Mouse (Mus musculus) ES-Bruce4 (cell line): ENCODE data around the gene Bcr. TPM values are rescaled to one million over a fixed set of nuclear protein-coding genes. Genes with fewer than 3 reads are reported as not detected.

ENCODE experiments used
- H3K27ac ChIP-seq: 2 replicates; pipeline ENCODE4 v1.5.1; 2012; ENCODE audit warnings: low read length, inconsistent platforms; ENCODE audit not compliant: insufficient read depth
- H3K27me3 ChIP-seq: 2 replicates; pipeline ENCODE4 v1.6.1; 2012; ENCODE audit warnings: mild to moderate bottlenecking, low read length, inconsistent platforms; ENCODE audit not compliant: control insufficient read depth, poor library complexity, insufficient read depth, severe bottlenecking
- H3K36me3 ChIP-seq: 2 replicates; pipeline ENCODE4 v1.6.1; 2012; ENCODE audit warnings: inconsistent platforms, mild to moderate bottlenecking, low read length, moderate library complexity; ENCODE audit not compliant: control insufficient read depth, poor library complexity, insufficient read depth, severe bottlenecking
- H3K4me1 ChIP-seq: one replicate; pipeline ENCODE4 v1.8.1; 2011; ENCODE audit warnings: low read length; ENCODE audit not compliant: control insufficient read depth, insufficient read depth
- H3K4me3 ChIP-seq: 2 replicates; pipeline ENCODE4 v1.5.1; 2011; ENCODE audit warnings: low read depth, mild to moderate bottlenecking, low read length
- H3K9ac ChIP-seq: 2 replicates; pipeline ENCODE4 v1.6.1; 2012; ENCODE audit warnings: low read depth, mild to moderate bottlenecking, inconsistent platforms; ENCODE audit not compliant: poor library complexity, severe bottlenecking
- H3K9me3 ChIP-seq: replicated peaks from 2 replicates; pipeline ENCODE4 v1.6.1; 2012; ENCODE audit warnings: mild to moderate bottlenecking, low read length, inconsistent platforms; ENCODE audit not compliant: control insufficient read depth, poor library complexity, insufficient read depth, severe bottlenecking
- CTCF ChIP-seq: IDR thresholded peaks from one replicate; pipeline ENCODE4 v1.8.1; 2011; ENCODE audit warnings: low read depth, low read length
- EP300 ChIP-seq: IDR thresholded peaks from 2 replicates; pipeline ENCODE4 v1.6.1; 2011; ENCODE audit warnings: low read depth, low read length; ENCODE audit not compliant: insufficient read depth
- POLR2A ChIP-seq: IDR thresholded peaks from one replicate; pipeline ENCODE4 v1.8.1; 2011; ENCODE audit warnings: low read length; ENCODE audit not compliant: insufficient read depth
- polyA plus RNA-seq: library from polyadenylated mRNA; stranded (reverse); fragments of >200 nt; gene quantifications from 2 replicates; pipeline ENCODE4 v1.2.4, GENCODE M21; 2011; ENCODE audit warnings: low read depth; ENCODE audit not compliant: missing spikeins, insufficient read depth, insufficient read length

The Bcr gene
- polyA plus RNA-seq, 1 experiment: 22.9 TPM

DNA sequence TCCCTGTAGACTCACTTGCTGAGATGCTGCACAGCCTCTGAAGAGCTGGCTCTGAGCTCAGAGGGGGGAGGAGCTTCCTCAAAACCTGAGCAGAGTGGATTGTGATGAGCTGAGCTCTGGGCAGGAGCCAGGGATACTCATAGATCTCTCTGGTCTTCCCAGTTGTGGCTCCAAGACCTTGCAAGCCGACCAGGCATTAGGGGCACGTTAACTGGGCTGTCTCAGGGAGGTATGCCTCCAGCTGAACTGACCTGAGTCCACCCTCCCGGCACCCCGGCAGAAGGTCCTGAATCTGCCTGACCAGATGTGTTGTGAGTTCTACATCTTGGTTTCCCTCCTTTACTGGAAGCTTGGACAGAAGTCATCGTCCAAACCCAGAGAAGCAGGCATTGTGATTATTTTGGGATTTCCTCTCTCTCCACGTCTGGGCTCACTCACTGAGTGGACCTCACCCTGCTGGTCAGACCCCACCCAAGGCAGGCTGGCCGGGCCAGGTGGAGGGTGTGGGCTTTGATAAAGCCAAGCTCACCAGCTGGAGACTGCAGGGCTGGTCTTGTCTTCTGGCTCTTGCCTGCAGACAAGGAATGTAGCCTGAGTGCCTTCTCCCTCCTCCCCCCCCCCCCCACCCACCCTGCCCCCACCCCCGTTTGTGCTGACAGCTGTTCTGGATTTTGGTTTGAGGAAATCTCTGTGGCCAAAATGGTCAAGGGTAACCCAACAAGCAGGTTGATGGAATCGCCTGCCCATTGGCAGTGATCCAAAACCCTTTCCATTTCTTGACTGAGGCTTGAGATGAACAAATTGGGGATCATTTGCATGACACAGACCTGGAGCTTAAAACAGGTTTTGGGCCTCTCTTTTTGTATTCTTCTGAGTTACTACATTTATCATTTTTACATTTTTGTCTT, 44.1 kb downstream of the Bcr start:
- Histone ChIP-seq H3K27ac (no peak overlapping the region), H3K9me3 (no peaks in the 10 kb centered on the region), H3K27me3 (no peaks in the 10 kb centered on the region), H3K9ac (no peak overlapping the region), H3K4me3 (no peak overlapping the region), H3K36me3 (no peaks in the 10 kb centered on the region), H3K4me1 (peaks cover 13% of the 10 kb centered on the region)
- no peak for TF ChIP-seq EP300
- TF ChIP-seq CTCF: no peak
- TF ChIP-seq POLR2A: no peak

DNA sequence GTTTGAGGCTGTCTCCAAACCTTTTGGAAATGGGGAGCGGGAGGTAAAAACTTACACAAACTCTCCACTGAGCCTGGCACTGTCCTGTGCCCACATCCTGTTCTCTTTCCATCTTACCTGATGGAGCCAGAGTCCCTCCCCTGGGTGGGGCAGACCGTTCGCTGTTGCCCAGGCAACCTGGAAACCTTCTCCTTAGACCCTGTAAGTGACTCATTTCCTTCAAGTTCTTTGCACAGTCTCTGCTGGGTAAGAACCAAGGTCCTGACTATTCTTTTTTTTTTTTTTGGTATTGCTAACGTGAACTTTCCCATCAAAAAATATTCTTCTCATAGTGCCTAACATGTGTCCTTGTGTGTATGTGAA, 44.7 kb downstream of the Bcr start:
- H3K9ac ChIP-seq: no peak overlapping the region
- H3K4me3 ChIP-seq: no peak overlapping the region
- TF ChIP-seq EP300 (no peak), POLR2A (no peak), CTCF (no peak)
- H3K9me3 ChIP-seq: no peaks in the 10 kb centered on the region
- no peak overlapping the region for H3K27ac ChIP-seq
- no peaks in the 10 kb centered on the region for H3K27me3 ChIP-seq
- peaks cover 13% of the 10 kb centered on the region for H3K4me1 ChIP-seq
- no peaks in the 10 kb centered on the region for H3K36me3 ChIP-seq

DNA sequence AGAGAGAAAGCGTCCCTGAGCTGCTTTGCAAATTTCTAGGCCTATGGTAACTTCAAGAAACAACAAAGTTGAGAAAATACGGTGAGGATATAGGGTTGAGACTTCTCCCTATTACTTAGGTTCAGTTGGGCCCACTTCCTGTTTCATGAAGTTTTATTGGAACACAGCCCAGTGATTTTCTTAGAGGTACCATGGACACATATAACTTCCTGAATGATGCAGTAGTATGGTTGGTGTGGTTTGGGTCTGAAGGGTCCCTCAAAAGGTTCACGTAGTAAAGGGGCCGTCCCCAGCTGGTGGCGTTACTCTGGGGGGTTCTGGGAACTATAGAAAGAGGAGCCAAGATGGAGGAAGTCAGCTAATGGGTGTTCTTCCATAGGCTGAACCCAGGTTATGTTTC, 45.3 kb downstream of the Bcr start:
- Histone ChIP-seq H3K4me1 (peaks cover 13% of the 10 kb centered on the region), H3K27ac (no peak overlapping the region), H3K9ac (no peak overlapping the region), H3K4me3 (no peak overlapping the region), H3K27me3 (no peaks in the 10 kb centered on the region), H3K9me3 (no peaks in the 10 kb centered on the region), H3K36me3 (no peaks in the 10 kb centered on the region)
- TF ChIP-seq CTCF (no peak), POLR2A (no peak), EP300 (no peak)

DNA sequence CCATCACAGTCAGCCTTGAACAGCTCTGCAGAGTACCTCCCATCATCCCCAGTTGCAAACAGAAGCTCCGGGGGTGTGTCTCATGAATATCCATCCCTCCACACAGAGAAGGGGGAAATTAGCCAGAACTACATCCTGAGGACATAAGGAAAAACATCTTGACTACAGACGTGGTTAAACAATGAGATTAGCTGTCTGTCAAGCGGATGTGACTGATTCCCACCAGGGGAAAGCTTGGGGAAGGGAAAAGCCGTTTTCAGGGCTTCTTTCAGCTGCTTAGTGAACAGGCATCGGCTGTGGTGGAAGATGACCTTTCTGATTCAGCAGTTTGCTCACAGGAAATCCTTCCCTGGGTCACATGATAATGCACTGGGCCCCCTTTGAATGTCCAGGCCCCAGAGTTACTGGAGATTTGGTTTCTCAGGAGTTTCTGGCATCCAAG, 46.6 kb downstream of the Bcr start:
- H3K9ac ChIP-seq: no peak overlapping the region
- no peak overlapping the region for H3K27ac ChIP-seq
- H3K27me3 ChIP-seq: no peaks in the 10 kb centered on the region
- no peaks in the 10 kb centered on the region for H3K36me3 ChIP-seq
- no peaks in the 10 kb centered on the region for H3K9me3 ChIP-seq
- H3K4me1 ChIP-seq: peaks cover 13% of the 10 kb centered on the region
- TF ChIP-seq POLR2A (no peak), CTCF (no peak), EP300 (no peak)
- no peak overlapping the region for H3K4me3 ChIP-seq

DNA sequence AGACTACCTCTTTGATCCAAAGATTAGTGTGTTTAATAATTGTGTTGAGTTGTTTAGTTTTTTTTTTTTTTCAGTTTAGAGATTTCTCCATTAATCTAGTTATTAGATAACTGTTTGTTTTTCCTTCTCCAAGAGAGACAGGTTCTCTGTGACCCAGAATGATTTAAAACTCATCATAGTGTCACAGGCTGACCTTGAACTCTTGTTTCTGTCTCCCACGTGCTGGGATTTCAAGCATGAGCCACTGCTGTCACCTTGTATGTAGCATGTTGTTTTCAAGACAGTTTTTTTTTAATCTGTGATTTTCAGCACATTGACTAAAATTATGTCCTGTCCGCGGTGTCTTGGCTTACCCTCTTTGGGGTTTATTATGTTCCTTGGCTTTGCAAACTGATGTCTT, 47.7 kb downstream of the Bcr start:
- Histone ChIP-seq H3K4me1 (peaks cover 13% of the 10 kb centered on the region), H3K27ac (no peak overlapping the region), H3K4me3 (no peak overlapping the region), H3K9me3 (no peaks in the 10 kb centered on the region), H3K36me3 (no peaks in the 10 kb centered on the region), H3K9ac (no peak overlapping the region), H3K27me3 (no peaks in the 10 kb centered on the region)
- TF ChIP-seq EP300: no peak
- no peak for TF ChIP-seq CTCF
- no peak for TF ChIP-seq POLR2A

DNA sequence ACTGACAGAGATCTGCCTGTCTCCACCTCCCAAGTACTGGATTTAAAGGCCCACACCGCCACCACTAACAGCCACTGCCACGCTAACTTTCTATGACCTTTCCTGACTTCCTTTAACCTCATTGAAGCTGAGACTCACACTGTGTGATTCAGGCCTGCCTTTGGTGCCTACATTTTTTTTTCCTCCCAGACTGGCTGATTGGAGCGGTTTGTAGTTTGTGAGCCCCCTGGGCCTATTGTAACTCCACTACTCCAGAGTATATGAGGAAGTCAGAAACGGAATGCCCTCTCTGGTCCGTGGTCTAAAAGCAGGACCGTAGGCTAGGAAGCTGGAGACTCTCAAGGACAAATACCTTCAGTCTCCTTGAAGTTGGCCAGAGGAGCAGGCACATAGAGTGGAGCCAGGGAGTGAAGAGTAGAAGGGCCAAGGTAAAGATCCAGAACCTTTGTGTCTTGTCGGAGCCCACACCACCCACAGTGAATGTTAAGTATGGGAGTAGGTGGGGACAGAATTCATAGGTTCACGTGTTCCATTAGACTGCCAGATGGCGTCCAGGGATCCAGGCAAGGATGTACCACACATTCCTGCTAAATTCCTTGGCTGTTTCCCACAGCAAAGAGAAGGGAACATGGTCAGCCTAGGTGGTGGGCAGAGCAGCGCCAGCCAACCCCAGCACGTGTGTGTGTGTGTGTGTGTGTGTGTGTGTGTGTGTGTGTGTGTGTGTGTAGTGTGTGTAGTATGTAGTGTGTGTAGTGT, 51.2 kb downstream of the Bcr start:
- H3K27me3 ChIP-seq: no peaks in the 10 kb centered on the region
- peaks cover 5% of the 10 kb centered on the region for H3K4me1 ChIP-seq
- no peak for TF ChIP-seq POLR2A
- TF ChIP-seq CTCF: no peak
- TF ChIP-seq EP300: no peak
- no peak overlapping the region for H3K27ac ChIP-seq
- H3K36me3 ChIP-seq: no peaks in the 10 kb centered on the region
- H3K9me3 ChIP-seq: no peaks in the 10 kb centered on the region
- no peak overlapping the region for H3K4me3 ChIP-seq
- H3K9ac ChIP-seq: no peak overlapping the region
